Mouse (Mus musculus) small intestine, adult 2 months (tissue): ENCODE results near the gene D430041D05Rik.

Experiments used
- CTCF ChIP-seq: fragments of 200-500 bp; IDR thresholded peaks from 2 replicates; pipeline ENCODE4 v1.5.1; 2012; ENCODE audit warnings: low read depth, mild to moderate bottlenecking, control low read depth, inconsistent platforms, low read length, moderate library complexity, mixed read lengths; ENCODE audit not compliant: insufficient replicate concordance, insufficient read length; ENCODE audit errors: extremely low read depth
- POLR2A ChIP-seq: fragments of 200-500 bp; IDR thresholded peaks from 2 replicates; pipeline ENCODE4 v1.6.1; 2012; ENCODE audit warnings: low read depth, mild to moderate bottlenecking, control low read depth, inconsistent platforms, low read length, moderate library complexity

- TF ChIP-seq CTCF (no peak), POLR2A (no peak)
Measured at GRCm38 (mm10) chr2:104442341-104442740, 31.5 kb upstream of the D430041D05Rik start.
